Mouse (Mus musculus) embryonic fibroblast, embryonic 13.5 days (primary cell): Measurements from ENCODE around the gene Tcp10a.
"Not testable (repeated sequence)": the region's sequence is repeated elsewhere in the genome, so short reads cannot be mapped to it uniquely, and the experiment has no call there.

Experiments
- CTCF ChIP-seq: IDR thresholded peaks from 2 replicates; pipeline ENCODE4 v1.5.1; 2011; ENCODE audit warnings: mild to moderate bottlenecking, control low read depth, low read length, moderate library complexity, borderline replicate concordance; ENCODE audit not compliant: insufficient read depth
- POLR2A ChIP-seq: IDR thresholded peaks from 2 replicates; pipeline ENCODE4 v1.6.1; 2011; ENCODE audit warnings: low read depth, mild to moderate bottlenecking, control low read depth, low read length, moderate library complexity

- not testable (repeated sequence) for TF ChIP-seq CTCF, POLR2A
Observed at GRCm38 (mm10) chr17:7371879-7372278, 47.4 kb downstream of the Tcp10a start, which contains the start of gene Gm49630.
